Mouse (Mus musculus) heart, adult 11 months (tissue): ENCODE data around the gene Morc1.

Experiments
- DNase-seq: peaks from one replicate; pipeline ENCODE4 v3.0.0; 2022

The Morc1 gene

DNA sequence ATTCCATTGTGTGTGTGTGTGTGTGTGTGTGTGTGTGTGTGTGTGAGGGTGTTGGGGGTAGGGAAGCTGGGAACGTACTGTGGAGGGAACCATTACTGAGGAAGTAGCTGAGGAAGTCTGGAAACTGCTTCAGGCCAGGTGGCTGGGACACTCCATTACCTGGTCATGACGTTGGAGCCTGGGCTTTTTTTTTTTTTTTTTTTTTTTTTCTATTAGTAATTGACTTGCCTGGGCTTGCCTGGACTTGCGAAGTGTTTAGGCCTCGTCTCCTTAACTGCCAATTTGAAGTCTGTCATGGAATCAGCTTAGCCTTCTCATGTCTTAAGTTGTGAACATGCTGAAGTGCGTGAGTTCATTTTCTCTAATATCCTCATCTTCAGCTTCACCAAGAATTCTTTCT is 198.7 kb downstream of the Morc1 start:
- DNase-seq, result no peak

DNA sequence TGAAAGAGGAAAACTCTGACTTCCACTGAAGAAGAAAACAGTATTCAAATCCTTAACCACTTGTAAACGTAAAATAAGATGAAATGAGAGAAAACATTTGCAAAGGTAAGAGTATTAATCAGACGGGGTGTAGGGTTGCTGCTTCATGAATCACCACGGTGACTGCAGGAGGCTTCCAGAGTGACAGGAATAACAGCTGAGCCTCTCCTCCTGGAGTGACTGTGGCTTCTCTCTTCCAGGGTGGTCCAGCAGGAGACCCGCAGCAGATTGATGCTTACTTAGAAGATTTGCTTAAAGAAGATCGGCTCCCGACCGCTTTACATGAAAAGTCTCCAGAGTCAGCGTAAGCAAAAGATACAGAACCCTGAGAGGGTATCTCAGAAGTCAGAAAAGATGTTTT is 199.4 kb downstream of the Morc1 start:
- DNase-seq, result no peak

DNA sequence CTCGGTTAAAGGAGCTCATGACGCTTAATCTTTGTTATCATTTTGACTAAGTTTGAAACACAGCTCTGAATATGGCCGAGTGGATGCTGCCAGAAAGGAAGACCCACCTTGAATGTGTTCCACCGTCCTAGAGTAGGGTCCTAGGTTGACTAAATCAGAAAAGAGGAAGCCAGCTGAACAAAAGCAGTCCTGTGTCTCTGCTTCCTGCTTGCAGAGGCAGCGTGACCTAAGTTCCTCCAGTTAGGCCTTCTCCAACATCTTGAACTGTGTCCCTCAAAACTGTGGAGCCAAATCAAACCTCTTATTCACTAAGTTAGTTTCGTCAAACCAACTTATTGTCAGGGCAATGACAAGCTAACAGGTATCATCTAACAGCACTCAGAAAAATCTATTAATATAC is 201.3 kb downstream of the Morc1 start:
- DNase-seq, result no peak

DNA sequence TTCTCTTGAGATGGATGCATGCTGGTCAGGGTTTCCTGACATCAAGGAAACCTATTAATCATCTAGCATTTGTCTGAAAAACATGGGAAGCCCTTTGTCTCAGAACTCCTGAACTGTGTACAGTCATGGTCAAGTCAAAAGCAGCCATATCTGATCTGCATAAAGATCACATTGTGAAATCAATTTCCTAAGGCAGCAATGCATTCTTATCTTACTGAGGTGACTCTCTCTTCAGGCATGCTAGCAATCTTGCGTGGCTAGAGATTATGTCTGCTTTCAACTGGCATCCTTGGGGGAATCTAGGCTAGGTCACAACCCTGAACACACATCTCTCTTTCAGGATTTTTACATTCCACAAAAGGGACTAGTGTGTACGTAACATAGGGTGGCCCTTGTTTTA is 215.2 kb downstream of the Morc1 start:
- no peak for DNase-seq

DNA sequence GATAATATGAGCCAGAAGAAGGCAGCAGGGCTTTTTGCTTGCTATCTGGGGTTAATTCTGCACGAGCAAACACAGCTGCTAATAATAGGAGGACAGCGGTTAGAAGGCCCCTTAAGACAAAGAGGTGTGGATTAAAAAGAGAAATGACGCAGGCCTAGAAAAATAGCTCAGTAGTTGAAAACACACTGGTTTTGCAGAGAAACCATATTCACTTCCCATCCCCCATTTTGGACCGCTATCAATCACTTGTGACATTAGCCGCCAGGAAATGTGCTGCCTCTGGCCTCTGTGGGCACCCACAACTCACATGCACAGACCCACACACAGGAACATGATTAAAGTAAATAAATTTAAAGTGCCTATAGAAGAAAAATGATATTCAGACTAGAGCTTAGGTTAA is 240.7 kb downstream of the Morc1 start:
- no peak for DNase-seq

DNA sequence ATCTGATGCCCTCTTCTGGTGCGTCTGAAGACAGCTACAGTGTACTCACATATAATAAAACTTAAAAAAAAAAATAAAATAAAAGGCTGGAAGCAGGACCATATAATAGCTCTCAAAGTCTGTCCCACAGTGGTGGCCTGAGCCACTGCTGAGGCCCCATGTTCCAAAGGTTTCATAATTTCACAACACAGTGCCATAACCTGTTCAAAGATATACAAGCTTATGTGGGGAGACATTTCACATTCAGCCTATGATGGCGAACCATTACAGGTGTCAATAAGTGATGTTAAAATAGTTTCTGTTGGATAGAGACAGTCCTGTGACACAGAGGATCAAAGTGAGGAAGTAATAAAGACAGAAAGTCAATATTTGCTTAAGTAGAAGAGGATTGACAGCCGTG is 241.6 kb downstream of the Morc1 start:
- no peak for DNase-seq

DNA sequence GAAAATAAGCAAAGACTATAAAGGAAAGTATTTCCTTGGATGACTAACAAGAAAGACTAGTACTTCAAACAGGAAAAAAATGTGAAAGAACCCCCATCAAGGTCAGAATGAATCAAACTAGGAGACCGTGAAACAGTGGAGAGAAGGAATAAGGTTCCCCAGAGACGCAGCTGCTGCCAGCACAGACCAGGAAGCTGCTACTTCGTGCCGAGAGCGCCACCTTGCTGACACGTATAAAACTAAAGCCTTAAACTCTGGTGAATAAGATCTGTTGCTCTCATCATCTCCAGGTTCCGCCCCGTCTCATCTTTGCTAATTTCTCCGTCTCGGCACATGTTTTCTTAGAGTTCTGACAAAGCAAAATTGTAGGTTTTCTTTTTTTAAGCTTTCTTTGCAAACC is 244.6 kb downstream of the Morc1 start:
- DNase-seq, result no peak

DNA sequence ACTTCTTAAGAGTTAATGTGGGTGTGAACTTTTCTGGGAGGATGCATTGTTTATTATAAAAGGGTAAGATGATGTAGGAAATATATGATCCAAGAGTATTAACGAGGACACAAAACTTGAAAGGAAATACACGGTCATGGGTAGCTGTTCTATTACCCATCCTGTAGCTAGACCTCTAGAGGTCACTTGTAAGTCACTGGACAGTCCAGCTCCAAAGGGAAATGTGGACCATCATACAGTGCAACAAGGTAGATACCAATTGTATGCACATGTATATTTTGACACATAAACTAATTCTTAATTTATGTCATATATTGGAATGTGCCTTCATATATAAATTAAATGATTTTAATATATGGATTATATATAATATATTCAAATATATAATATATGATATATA is 245.2 kb downstream of the Morc1 start:
- no peak for DNase-seq

DNA sequence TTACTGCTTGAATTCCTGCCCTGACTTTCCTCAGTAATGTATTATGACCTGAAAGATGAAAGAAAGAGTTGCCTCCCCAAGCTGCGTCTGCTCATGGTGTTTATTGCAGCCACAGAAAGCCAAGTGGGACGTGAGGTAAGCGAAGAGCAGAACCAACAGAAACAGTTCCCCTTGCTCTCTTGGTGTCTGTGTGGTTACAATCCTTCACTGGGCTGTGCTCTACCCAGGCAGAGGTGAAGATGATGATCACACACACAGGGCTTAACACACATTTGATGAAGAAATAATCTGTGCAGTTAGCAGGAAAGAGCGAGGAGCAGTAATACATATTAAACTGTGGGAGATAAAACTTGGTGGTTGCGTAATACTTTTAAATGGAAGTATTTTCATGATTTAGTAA is 246.3 kb downstream of the Morc1 start:
- DNase-seq, result no peak

DNA sequence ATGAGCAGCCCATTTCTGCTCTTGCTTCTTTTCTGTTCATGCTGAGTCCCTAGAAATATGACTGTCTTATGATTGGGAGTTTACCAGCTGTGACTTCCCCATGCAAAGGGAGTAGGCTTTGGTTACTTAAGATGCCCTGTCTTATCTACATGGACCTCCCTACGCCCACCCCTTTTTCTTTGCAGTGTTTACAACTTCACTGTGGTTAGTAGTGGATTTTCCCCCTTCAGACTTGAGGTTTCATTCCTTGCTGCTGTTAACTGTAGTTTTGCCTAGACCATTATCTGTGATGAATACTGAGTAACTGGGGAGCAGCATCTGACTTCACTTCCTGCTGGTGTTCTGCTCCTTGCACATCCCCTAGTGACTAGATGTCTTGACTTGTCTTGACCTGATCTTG is 247.0 kb downstream of the Morc1 start:
- no peak for DNase-seq
